Mouse (Mus musculus) left cerebral cortex, postnatal 4 days (tissue): ENCODE measurements around the gene Zfp873. TPM values are rescaled to one million over a fixed set of nuclear protein-coding genes. Genes with fewer than 3 reads are reported as not detected.
A peak's percentile ranks its signal among the peaks of the same experiment; 100 is the strongest.
"Not testable (repeated sequence)": the region's sequence is repeated elsewhere in the genome, so short reads cannot be mapped to it uniquely, and the experiment has no call there.

Source experiments
- DNase-seq: peaks from one replicate; pipeline ENCODE4 v3.0.0-alpha.2; 2022
- intact Hi-C: fragments of 180-260 bp; cut with DNase I; formaldehyde crosslinking; loops from one replicate; pipeline ENCODE4 v1.15.1; 2025
- total RNA-seq, 2 experiments: library from RNA; stranded (reverse); gene quantifications; 2 replicates each; pipeline ENCODE4 v1.2.3; 2021

Zfp873 gene
- total RNA-seq: 10 to 100 TPM; 15.5 to 16.8 TPM

DNA sequence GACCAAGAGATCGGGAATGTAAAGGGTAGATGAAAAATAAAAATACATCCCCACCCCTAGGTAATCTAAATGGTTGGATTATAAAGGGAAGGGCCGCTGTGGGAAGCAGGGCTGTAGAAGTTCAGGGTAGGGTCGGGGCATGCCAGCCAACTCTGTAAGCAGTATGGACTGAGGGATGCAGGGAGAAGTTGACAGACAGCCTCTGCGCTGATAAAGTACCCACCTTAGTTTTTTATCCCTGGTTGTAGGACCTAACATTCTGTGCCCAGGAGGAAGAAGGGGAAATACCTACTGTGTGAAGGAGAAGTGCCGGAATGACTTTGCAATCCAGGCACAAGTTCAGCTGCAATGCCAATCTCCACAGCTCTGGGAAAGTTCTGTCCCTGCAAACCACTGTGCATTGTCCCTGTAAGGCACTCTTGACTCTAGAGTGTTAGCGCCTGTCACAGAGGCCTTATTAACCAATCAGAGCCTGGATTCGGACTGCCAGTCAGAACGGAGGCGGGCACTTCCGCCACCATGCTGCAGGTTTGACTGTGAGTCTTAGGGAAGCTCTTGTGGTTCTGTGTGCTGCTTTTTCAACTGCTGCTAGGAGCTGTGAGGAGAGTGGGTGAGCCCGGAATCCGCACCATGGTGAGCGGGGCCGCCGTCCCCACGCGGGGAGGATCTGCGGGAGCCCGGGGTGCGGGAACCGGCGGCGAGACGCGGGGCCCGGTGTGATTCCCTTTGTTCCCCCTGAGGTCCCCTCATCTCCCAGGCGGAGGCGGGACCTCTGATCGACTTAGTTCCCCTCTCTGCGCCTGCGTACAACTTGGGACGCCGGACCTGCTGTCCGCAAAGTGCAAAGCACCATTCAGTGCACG is at the start of gene Zfp873:
Zfp873 (plus strand) TSS at position 527 of the 863 bp plus-strand sequence.
- intact Hi-C loops: loop anchor here (10.0 kb wide), 1 partner anchor 77 kb away; the partner anchor contains the start of gene AU041133
- DNase-seq: peak; percentile 95

DNA sequence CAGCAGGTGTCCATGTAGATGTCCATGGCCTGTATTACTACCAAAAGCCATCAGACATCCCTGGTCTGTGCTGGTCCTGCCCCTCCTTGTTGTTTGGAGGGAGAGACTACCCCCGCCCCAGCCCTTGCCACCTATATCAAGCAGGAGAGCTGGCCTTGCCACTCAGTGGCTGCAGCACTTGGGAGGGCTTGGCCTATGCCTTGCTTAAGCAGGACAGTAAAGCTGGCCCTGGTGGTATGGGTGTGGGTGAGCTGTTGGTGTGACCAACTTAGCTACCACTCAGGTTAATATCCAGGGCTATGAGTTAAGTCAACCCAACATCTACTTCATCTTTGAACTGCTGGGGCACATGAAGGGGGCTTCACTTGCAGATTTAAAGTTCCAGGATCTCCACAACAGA is 44.7 kb upstream of the Zfp873 start:
- intact Hi-C loops, DNase-seq: not testable (repeated sequence)

DNA sequence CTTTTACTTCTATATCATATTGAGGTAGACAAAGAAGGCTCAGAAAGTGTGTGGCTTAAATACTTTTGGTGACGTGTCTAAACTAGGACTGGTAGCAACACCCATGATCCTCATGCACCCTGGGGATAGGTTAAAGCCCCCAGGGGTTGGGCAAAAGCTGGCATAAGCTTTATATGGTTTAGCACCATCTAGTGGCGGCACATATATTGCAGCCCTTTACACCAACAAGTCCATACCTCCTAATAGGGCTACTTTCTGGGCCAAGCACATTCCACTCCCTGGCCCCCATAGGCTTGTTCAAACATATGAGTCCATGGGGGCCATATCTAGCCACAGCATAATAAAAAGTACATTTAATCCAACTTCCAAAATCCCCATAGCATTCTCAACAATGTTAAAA is 43.1 kb upstream of the Zfp873 start:
- DNase-seq, intact Hi-C loops: not testable (repeated sequence)

DNA sequence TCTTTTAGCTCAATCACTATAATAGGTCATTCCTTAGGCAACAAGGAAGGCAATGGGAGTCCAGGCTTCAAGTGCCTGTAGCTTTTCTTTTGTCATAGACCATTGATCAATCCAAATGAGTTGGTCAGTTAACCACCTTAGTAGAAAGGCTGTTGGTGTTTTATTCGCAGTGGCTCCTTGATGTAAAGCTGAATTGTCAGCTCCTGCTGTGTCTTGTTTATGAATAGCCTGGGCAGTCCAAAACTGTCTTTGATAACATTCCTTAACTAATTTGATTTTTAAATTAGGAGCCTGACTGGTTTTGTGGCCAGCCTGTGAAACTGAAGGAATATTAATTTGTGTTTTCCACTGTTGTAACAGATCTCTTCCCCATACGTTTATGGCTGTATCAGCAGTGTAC is 5.7 kb upstream of the Zfp873 start:
- DNase-seq: no peak
- intact Hi-C loops: loop anchor here (10.0 kb wide), 1 partner anchor 83 kb away; the partner anchor contains the start of gene AU041133

DNA sequence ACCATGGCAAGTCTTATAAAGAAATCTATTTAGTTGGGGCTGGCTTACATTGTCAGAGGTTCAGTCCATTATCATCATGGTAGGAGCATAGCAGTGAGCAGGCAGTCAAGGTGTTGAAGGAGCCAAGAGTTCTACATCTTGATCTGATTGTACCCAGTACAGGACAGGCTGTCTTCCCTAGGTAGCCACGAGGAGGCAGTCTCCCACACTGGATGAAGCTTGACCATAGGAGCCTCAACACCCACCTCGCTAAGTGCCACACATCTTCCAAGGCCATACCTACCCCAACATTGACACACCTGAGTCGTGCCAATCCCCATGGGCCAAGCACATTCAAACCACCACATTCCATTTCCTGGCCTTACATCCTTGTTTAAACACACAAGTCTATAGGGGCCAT is 1.3 kb upstream of the Zfp873 start:
- intact Hi-C loops: loop anchor here (10.0 kb wide), 1 partner anchor 78 kb away; the partner anchor contains the start of gene AU041133
- DNase-seq: no peak

DNA sequence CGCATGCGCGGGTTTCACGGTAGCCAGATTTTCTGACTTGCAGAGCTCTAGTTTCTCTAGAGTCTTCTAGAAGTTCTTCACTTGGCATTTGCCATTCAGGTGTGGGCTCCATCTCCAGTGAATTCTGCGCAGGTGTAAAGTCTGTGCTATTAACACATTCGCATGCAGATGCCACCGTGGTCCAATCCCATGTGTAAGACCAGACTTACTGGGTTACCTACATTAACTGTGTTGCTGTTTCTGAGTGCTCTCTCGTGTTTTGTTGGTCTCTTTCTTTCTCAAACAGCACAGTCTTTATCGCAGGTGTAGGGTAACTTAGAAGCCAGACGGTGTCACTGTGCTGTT is 509 bp downstream of the Zfp873 start:
- intact Hi-C loops: loop anchor here (10.0 kb wide), 1 partner anchor 76 kb away; the partner anchor contains the start of gene AU041133
- DNase-seq: not testable (repeated sequence)

DNA sequence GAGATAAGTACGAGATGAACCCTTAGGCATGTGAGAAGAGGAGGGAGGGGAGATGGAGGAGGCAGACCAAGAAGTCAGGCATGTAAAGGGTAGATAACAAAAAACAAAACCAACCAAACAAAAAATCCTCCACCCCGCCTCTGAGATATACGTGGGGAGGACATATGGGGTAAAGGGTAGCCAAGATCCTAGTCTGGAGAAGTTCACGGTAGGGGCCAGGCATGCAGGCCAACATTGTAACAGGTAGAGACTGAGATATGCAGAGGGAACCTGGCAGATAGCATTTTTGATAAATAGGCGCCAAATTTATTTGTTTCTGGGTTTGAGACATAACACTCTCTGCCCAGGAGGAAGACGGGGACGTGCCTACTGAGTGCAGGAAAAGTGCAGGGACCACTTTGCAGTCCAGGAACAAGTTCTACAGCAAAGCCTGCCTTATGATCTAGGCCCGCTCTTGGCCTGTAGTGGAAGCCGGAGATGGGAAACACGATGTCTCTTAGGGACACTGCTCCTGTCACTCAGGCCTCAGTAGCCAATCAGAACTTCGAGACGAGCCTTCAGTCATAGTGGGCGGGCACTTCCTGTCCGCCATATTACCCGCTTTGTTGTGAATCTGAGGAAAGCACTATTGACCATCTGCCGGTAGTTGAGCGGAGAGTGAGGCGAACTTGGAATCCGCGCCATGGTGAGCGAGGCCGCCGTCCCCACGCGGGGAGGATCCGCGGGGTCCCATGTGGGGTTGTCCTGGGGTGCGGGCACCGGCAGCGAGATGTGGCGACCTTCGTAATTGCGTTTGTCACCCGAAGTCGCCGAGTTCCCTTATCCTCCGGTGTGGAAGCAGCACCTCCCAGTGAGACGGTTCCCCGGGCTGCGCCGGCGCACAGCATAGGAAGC is 35.1 kb downstream of the Zfp873 start, which contains the start of gene BC024063:
BC024063 (plus strand) TSS at position 626 of the 894 bp plus-strand sequence.
- intact Hi-C loops: not testable (repeated sequence)
- peak; percentile 68 for DNase-seq

DNA sequence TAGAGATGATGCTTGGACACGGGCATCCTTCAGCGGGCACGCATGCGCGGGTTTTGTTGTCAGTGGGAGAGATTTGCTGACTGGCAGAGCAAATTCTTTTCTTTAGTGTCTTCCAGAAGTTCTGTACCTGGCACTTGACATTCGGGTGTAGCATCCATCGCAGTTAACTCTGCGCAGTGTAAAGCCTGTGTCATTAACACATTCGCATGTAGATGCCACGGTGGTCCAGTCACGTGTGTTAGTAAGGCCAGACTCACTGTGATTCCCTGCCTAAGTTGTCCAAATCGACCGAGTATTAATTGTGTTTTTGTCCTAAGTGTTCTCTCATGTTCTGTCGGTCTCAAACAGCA is 35.7 kb downstream of the Zfp873 start:
- intact Hi-C loops, DNase-seq: not testable (repeated sequence)

Other genes starting within 250 kb of the Zfp873 start
- 1 to 10 TPM; 2.8 to 3.0 TPM for gene Gm4767, start 235.9 kb upstream of the Zfp873 start, total RNA-seq
- gene Gm32687, start 184.2 kb upstream of the Zfp873 start, total RNA-seq: 1 to 10 TPM; 5.1 to 6.1 TPM
- gene Zfp781, start 117.6 kb upstream of the Zfp873 start, total RNA-seq: 1 to 10 TPM; 3.6 to 5.1 TPM
- gene BC024063, start 35.2 kb downstream of the Zfp873 start, total RNA-seq: 1 to 10 TPM; 8.3 to 8.7 TPM
- gene AU041133, start 79.9 kb downstream of the Zfp873 start, total RNA-seq: 10 to 100 TPM; 15.4 to 17.8 TPM
- 10 to 100 TPM; 18.3 to 18.6 TPM for gene Zfp938, start 193.2 kb downstream of the Zfp873 start, total RNA-seq